Mouse (Mus musculus): ENCODE results near the gene Gnai2.

GRCm38 (mm10) chr9:107612191-107612944, 22.8 kb downstream of the Gnai2 start:
- no peak for TF ChIP-seq EP300 (IDR thresholded peaks at IDR 0.05; ENCODE audit: low read depth)
- TF ChIP-seq CTCF (IDR thresholded peaks at IDR 0.05; ENCODE audit: low read depth) = peak; percentile 91
